Mouse (Mus musculus): ENCODE results near the gene Uba6.

Uba6 gene

DNA sequence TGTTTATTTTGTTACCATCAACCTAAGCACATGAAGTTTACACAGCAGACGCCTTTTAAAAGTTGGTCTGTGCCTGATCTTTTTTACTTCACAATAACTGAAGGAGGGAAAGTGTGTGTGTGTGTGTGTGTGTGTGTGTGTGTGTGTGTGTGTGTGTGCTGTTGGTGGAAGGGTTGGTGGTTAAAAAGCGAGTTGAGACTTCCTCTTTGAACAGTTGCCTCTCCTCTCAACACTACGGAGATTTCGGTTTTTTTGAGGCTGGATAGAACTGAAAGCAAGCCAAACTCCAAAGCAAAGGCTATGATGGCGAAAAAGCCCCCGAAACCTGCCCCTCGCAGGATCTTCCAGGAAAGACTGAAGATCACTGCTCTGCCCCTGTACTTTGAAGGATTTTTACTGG, 101.1 kb downstream of the Uba6 start, which contains the start of gene Stap1:
Gene Stap1, plus strand, starts transcription at position 209 of the 400 bp plus-strand sequence.
- DNase-seq = no peak

DNA sequence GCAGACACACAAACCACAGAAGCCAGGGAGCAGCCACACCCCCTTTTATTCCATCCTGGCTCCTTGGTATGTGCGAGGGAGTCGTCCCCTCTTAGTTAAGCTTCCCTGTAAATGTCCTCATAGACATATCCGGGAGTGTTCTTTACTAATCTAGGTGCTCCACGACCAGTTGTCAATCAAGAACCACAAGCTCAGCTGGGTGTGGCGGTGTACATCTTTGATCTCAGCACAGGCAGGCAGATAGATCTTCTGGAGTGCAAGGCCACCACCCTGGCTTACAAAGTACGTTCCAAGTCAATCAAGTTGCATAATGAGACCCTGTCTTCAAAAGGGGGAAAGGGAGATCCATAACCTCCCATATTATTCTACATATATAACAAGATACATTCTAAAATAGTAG, 103.5 kb downstream of the Uba6 start:
- no peak for DNase-seq

DNA sequence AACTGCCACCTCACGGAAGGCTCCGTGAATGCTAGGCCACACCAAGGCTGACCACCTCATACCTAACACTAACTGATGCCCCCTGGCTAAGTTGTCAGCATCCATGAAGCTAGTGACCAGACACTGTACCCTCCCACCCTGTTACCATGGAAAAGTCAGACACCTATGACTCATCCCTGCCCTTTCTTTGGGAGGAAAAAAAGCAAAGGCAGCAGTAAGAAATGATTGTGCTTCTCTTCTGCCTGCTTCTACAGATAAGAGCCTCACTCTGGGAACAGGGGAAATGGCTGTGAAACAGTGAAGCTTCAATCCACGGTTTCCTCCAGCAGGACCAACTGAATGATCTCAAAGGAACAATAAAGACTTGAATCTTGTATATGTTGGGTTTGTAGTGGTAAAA, 104.2 kb downstream of the Uba6 start:
- no peak for DNase-seq

DNA sequence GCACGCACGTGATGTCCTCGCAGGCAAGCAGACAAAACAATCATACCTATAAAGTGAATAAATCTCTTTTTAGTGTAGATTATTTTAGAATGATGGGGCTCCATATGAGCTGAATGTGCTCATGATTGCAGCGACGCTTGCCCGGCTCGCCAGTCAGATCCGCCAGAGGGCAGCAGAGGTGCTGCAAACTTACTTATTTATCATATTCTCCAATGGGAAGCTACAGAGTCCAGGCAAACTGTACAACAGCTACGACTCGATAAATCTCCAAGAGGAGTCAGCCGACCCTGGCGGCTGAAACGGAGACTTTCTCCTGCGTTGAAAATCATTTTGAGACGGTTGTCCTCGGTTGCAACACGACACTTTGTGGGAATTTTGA, 106.1 kb downstream of the Uba6 start:
- DNase-seq = peak; percentile 89

DNA sequence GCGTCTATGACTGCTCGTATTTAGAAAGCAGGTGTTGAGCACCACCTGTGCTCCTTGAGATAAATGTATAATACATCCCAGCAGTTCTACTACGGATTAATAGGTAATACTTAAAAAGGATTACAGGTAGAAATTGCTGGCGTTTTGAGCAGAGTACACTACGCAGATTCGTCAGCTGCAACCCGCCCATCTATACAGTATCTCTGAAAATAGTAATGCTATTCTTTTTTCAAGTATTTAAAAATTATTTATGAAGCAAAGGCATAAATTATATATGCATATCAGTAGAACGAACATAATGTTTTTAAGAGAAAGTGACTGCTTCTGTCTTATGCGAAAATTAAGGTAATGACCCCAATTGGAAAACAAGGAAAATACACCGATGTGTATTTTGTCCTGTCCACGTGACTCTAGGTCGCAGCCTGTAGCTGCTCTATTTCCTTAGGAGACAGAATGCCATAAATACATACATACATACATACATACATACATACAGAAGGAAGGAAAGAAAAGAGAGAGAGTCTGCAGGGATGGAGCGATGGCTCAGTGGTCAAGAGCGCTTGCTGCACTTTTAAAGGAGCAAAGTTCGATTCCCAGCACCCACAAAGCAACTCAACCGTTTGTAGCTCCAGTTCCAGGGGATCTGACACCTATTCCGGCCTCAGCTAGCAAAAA, 106.6 kb downstream of the Uba6 start:
- no peak for DNase-seq

DNA sequence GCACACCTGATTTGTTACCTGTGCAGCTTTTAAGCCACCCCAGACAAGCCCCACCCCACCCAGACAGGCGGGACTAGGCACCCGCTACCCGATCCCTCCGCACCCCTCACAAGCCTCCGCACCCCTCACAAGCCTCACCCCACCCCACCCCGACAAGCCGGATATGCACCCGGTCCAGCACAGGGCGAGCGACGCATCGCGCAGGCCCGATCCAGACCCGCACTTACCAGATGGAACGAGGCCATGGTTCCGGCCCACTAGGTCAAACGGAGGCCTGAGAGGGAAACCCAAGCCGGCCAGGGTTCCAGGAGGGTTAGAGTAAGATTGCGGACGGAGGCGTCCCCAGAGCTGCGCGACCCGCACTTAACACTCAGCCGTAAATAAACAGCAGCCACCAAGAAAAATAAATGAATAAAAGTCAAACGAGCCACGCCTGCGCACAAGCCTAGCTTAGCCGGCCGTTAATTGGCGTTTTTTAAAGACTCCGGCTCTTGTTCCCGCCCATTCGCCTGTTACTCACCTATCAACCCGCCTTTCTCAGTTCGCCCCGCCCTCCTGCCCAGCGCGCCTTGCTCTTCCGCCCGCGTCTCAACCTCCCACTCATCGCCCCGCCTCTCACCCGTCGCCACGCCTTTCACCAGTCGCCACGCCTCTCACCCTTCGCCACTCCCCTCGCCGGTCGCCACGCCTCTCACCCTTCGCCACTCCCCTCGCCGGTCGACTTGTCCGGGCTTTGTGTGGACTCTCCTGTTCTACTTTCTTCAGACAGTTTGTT, 107.3 kb downstream of the Uba6 start, which contains the start of gene Cenpc1:
Gene Cenpc1, minus strand, starts transcription at position 483 of the 775 bp plus-strand sequence.
- DNase-seq = peak; percentile 94

DNA sequence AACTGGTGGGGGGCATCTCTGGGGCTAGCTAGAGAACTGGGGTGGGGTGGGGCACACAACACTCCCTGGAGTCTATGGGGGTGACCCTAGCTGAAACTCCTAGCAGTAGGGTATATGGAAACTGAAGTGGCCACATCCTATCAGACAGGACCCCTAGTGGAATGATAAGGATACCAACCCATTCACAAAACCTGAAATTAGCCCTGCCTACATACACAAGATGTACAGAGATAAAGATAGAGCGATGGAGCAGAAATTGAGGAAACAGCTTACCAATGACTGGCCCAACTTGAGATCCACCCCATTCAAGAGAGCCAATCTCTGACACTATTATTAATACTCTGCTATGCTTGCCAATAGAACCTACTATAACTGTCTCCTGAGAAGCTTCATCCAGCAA, 109.1 kb downstream of the Uba6 start:
- DNase-seq = peak; percentile 22
